Mouse (Mus musculus): ENCODE data around the gene Zc3h13.

DNA sequence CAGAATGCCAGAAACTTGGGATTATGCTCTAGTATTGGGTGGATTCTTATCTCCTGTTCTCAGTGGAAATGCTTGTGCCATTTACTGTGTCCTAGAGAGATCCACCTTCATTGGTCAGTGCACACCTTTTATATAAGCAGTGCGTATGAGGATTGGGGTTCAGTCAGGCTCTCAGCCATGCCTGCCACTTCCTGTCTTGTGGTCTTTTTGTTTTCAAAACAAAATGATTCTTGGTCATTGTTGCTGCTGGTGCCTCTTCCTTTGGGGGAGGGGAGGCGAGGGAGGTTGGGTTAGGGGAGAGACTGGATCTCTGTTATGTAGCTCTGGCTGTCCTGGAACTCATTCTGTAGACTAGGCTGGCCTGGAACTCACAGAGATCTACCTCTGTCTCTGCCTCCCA lies 34.6 kb downstream of the Zc3h13 start:
- TF ChIP-seq CTCF (IDR thresholded peaks at IDR 0.05; ENCODE audit: low read depth) = no peak
- no peak for TF ChIP-seq EP300 (IDR thresholded peaks at IDR 0.05; ENCODE audit: low read depth)
